Mouse (Mus musculus) forebrain, embryonic 11.5 days (tissue): ENCODE data around the gene Acr. TPM values are rescaled to one million over a fixed set of nuclear protein-coding genes. Genes with fewer than 3 reads are reported as not detected.

Experiments used
- ATAC-seq: fragments of 200-750 bp; cut with Nextera tagmentation; replicated peaks from 2 replicates; pipeline ENCODE4 v1.8.0; 2017; ENCODE audit warnings: moderate TSS enrichment; ENCODE audit not compliant: low FRiP score
- DNase-seq: peaks from one replicate; pipeline ENCODE4 v3.0.0-alpha.2; 2017; ENCODE audit warnings: low spot score
- H3K27ac ChIP-seq: fragments of 300-500 bp; sonication (generic); 2 replicates; pipeline ENCODE4 v1.5.1; 2014; ENCODE audit warnings: low read depth, low read length
- H3K27me3 ChIP-seq: fragments of 300-500 bp; sonication (generic); 2 replicates; pipeline ENCODE4 v1.6.1; 2014; ENCODE audit warnings: mild to moderate bottlenecking, low read length, mixed read lengths; ENCODE audit not compliant: control insufficient read depth, insufficient read depth
- H3K36me3 ChIP-seq: fragments of 300-500 bp; sonication (generic); 2 replicates; pipeline ENCODE4 v1.6.1; 2014; ENCODE audit warnings: mild to moderate bottlenecking, low read length, moderate library complexity, mixed read lengths; ENCODE audit not compliant: control insufficient read depth, insufficient read depth
- H3K4me1 ChIP-seq: fragments of 300-500 bp; sonication (generic); replicated peaks from 2 replicates; pipeline ENCODE4 v1.6.1; 2014; ENCODE audit warnings: low read length, mixed read lengths; ENCODE audit not compliant: control insufficient read depth, insufficient read depth
- H3K4me2 ChIP-seq: fragments of 300-500 bp; sonication (generic); 2 replicates; pipeline ENCODE4 v1.6.1; 2014; ENCODE audit warnings: low read depth, mild to moderate bottlenecking, low read length, moderate library complexity, mixed read lengths; ENCODE audit not compliant: severe bottlenecking
- H3K4me3 ChIP-seq: fragments of 300-500 bp; sonication (generic); 2 replicates; pipeline ENCODE4 v1.5.1; 2014; ENCODE audit warnings: low read depth, low read length
- H3K9ac ChIP-seq: fragments of 300-500 bp; sonication (generic); 2 replicates; pipeline ENCODE4 v1.6.1; 2014; ENCODE audit warnings: low read length
- H3K9me3 ChIP-seq: fragments of 300-500 bp; sonication (generic); 2 replicates; pipeline ENCODE4 v1.6.1; 2016; ENCODE audit warnings: low read length, mixed read lengths; ENCODE audit not compliant: control insufficient read depth
- WGBS: fragments of 180-500 bp; shearing (Covaris S2); extraction: QIAGEN DNeasy Blood & Tissue Kit; methylation state at CpG from one replicate; pipeline ENCODE4 v1.1.7; 2014; 5-methylcytosine and 5-hydroxymethylcytosine counted together
- polyA plus RNA-seq: library from polyadenylated mRNA; unstranded; fragments of >200 nt; fragmentation: Nextera tagmentation; extraction: Ambion mirVana; gene quantifications from 2 replicates; pipeline ENCODE4 v1.2.1, GENCODE M21; 2014

The Acr gene
- polyA plus RNA-seq, 1 experiment from 2014 or later, result 0.84 TPM

DNA sequence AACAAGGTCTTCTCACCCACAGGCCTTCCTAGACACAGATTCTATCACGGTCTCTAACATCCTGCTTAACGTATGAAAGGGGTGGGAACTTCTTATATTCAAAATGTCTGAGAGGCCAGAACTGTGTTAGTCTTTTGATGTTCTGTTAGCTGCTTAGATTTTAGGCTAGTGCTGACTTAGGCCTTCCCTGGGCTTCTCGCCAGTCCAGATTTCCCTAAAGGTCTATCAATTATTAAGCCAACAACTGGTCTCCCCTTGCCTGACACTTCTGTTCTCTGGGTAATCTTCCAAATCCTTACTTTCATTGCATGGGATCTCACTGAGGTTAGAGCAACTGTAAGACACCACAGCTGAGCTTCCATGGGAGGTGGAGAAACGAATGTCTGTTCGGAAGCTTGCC, 21.0 kb downstream of the Acr start:
- 89% methylated on average over 5 of the region's 5 CpGs for WGBS
- H3K9ac ChIP-seq, result no peak overlapping the region
- DNase-seq (no peak), ATAC-seq (no peak)
- H3K4me1 ChIP-seq, result no peaks in the 10 kb centered on the region
- H3K4me2 ChIP-seq, result no peak overlapping the region
- H3K9me3 ChIP-seq, result no peaks in the 10 kb centered on the region
- H3K27ac ChIP-seq, result no peak overlapping the region
- H3K36me3 ChIP-seq, result no peaks in the 10 kb centered on the region
- no peak overlapping the region for H3K4me3 ChIP-seq
- H3K27me3 ChIP-seq, result no peaks in the 10 kb centered on the region

DNA sequence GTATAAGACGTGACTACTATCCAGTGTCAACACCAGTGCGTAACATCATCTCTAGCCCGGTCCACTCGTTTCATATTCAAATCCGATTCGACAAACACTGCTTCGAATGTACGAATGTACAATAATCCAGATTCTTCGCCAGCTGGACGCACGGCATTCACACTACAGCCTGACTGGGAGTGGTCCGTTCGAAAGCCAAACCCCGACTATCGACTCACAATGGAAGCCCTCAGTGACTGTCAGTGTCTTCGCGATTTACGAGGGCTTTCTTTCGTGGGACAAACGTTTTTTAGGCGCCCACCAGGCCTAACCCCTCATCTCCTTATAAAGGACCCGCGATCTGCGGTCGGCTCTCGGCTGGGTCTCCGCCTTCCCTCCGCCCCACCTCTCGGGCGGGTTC, 23.2 kb downstream of the Acr start:
- H3K36me3 ChIP-seq, result no peaks in the 10 kb centered on the region
- H3K27me3 ChIP-seq, result no peaks in the 10 kb centered on the region
- peak overlapping the region; percentile 70 for H3K4me2 ChIP-seq
- no peaks in the 10 kb centered on the region for H3K9me3 ChIP-seq
- no peak for DNase-seq
- no peak; the same call in 1 of the 2 replicates for ATAC-seq
- peak overlapping the region; percentile 62; the same call in 1 of the 2 replicates for H3K27ac ChIP-seq
- H3K4me3 ChIP-seq, result peak overlapping the region; percentile 76
- 3% methylated on average over 30 of the region's 30 CpGs for WGBS
- H3K9ac ChIP-seq, result peak overlapping the region; percentile 71
- H3K4me1 ChIP-seq, result no peaks in the 10 kb centered on the region

DNA sequence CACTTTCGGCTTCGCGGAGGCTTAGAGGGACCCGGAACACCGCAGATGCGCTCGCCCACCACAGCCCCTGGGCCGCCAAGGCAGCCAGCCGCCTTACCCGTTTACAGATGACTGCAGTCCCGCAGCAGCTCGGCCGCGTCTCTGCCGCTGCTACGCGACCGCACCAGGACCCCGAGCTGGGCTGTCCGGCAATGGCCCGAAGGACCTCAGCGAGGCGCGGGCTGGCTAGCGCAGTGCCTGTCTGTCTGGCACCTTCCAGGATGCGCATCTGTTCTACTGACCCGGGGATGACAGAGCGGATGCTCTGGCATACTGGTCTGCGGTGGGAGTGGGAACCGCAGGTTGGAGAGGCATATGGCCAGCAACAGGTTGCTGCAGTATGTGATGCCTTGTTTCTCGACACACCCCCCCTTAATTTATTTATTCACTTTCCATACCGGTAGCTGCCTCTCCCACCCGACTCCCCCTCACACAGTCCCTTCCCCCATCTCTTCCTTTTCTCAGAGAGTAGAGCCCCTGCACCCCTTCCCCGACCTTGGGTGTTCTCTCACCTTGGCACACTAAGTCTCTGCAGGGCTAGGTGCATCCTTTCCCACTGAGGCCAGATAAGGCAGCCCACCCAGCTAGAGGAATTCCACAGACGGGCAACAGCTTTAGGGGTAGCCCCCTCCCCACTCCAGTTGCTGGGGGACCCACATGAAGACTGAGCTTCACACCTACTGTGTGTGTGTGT, 23.8 kb downstream of the Acr start, which contains the start of gene Rabl2:
Rabl2 (minus strand) TSS at position 201 of the 733 bp plus-strand sequence.
- peak; percentile 96 for ATAC-seq
- Histone ChIP-seq H3K36me3 (no peaks in the 10 kb centered on the region), H3K27ac (peak within 1 kb of the TSS; percentile 62), H3K9me3 (no peaks in the 10 kb centered on the region), H3K4me3 (peak within 1 kb of the TSS; percentile 76), H3K9ac (peak within 1 kb of the TSS; percentile 71), H3K4me1 (no peaks in the 10 kb centered on the region), H3K4me2 (peak within 1 kb of the TSS; percentile 70), H3K27me3 (no peaks in the 10 kb centered on the region)
- WGBS, result under 1% methylated on average over 35 of the region's 35 CpGs
- DNase-seq, result peak; percentile 96

DNA sequence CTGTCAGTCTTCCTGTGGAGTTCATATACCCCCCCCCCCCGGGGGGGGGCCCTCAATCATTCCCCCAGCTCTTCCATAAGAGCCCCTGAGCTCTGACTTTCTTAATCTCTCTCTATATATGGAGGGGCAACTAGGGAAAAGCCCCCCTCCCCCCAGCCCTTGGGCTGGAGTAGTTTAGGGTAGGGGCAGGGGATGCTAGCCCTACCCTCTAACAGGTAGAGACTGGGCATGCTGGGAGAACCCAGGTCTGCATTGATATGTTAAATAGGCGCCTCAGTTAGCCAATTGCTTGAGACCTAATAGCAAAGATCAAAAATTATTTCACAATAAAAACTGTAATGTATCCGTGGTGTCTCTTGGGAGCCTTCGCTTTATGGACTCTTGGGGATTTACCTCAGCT, 24.4 kb downstream of the Acr start:
- H3K4me1 ChIP-seq, result no peaks in the 10 kb centered on the region

DNA sequence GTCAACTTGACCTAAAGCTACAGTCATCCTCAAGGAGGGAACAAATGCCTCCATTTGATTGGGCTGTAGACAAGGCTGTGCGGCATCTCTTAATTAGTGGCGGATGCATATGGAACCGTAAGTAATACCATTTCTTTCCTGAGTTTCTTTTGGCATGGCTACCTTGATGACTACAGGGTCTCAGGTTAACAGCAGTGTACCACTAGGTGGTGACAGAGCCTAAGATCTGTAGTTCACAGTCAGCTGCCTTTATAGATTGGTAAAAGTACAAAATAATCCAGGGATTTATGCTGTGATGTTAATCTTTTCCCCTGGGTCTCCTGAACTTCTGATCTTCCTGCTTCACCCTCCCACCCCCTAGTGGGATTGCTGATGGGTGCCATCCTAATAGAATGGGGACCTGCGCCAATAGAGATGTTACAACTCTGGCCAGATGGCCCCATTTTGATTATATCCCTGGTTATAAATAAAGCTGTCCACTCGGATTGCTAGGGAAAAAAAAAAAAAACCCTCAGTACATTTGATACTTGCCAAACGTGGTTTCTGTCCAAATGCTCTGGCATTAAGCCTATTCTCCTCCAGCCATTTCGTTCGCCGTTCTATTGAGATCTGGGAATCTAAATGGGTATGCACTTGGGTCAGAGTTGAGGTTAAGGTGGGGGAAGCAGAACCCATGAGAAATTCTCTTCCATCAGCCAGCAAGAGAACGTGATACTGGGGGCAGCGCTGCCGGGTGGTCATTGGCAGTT, 37.9 kb downstream of the Acr start:
- Histone ChIP-seq H3K4me1 (no peaks in the 10 kb centered on the region), H3K4me3 (no peak overlapping the region), H3K36me3 (no peaks in the 10 kb centered on the region), H3K9me3 (no peaks in the 10 kb centered on the region), H3K27me3 (no peaks in the 10 kb centered on the region), H3K9ac (no peak overlapping the region), H3K4me2 (no peak overlapping the region), H3K27ac (no peak overlapping the region)
- ATAC-seq (no peak), DNase-seq (peak; percentile 18)
- 86% methylated on average over 12 of the region's 12 CpGs for WGBS

More for the DNA sequence above, 24.4 kb downstream of the Acr start:
- H3K27me3 ChIP-seq, result no peaks in the 10 kb centered on the region
- H3K27ac ChIP-seq, result no peak overlapping the region
- H3K4me3 ChIP-seq, result peak overlapping the region; percentile 76; the same call in 1 of the 2 replicates
- H3K9me3 ChIP-seq, result no peaks in the 10 kb centered on the region
- no peaks in the 10 kb centered on the region for H3K36me3 ChIP-seq
- DNase-seq (no peak), ATAC-seq (peak; percentile 36)
- H3K9ac ChIP-seq, result no peak overlapping the region
- peak overlapping the region; percentile 70 for H3K4me2 ChIP-seq
- WGBS, result 45% methylated on average over 4 of the region's 4 CpGs

DNA sequence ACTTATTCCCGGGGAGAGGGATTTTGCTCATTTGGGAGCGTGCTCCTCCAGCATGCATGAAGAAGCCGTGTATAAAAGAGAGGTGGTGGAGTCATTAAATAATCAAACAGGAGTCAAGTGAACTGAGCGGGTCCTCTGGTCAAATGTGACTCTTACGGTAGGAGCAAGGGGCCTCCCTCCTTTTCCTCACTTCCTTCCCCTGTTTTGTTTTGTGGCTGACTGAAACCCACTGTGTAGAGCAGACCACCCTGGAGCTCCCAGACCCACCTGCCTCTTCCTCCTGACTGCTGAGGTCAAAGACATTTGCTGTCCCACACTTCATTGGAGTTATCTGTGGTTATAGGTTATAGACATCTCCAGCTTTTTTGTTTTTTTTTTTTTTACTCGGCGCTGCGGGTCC, 39.4 kb downstream of the Acr start:
- Histone ChIP-seq H3K36me3 (no peaks in the 10 kb centered on the region), H3K9ac (no peak overlapping the region), H3K27ac (no peak overlapping the region), H3K9me3 (no peaks in the 10 kb centered on the region), H3K27me3 (no peaks in the 10 kb centered on the region), H3K4me3 (no peak overlapping the region), H3K4me1 (no peaks in the 10 kb centered on the region), H3K4me2 (no peak overlapping the region)
- whole genome bisulfite sequencing, result 86% methylated on average over 8 of the region's 8 CpGs
- ATAC-seq, result no peak
- peak; percentile 11 for DNase-seq

DNA sequence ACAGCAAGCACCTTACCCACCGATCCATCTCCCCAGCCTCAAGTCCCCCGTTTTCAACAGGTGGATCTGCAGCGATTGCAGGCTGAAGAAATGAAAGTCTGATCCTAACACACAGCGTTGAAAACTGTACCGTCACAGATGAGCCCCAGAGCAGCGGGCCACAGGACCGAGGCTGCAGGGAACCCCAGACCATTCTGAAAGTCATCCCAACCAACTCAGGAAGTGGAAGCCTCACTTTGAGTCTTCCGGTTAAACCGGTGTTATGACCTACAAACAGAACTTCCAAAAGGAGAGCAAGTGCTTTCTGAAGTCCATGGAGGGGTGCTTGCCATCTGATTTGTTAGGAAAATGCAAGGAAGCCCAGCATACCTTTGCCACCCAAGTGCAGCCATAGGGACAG, 39.8 kb downstream of the Acr start:
- no peaks in the 10 kb centered on the region for H3K4me1 ChIP-seq
- peak; percentile 18 for DNase-seq
- H3K9me3 ChIP-seq, result no peaks in the 10 kb centered on the region
- no peak overlapping the region for H3K27ac ChIP-seq
- H3K36me3 ChIP-seq, result no peaks in the 10 kb centered on the region
- H3K9ac ChIP-seq, result no peak overlapping the region
- H3K4me2 ChIP-seq, result no peak overlapping the region
- no peak for ATAC-seq
- H3K27me3 ChIP-seq, result no peaks in the 10 kb centered on the region
- no peak overlapping the region for H3K4me3 ChIP-seq
- WGBS, result 91% methylated on average over 9 of the region's 9 CpGs

DNA sequence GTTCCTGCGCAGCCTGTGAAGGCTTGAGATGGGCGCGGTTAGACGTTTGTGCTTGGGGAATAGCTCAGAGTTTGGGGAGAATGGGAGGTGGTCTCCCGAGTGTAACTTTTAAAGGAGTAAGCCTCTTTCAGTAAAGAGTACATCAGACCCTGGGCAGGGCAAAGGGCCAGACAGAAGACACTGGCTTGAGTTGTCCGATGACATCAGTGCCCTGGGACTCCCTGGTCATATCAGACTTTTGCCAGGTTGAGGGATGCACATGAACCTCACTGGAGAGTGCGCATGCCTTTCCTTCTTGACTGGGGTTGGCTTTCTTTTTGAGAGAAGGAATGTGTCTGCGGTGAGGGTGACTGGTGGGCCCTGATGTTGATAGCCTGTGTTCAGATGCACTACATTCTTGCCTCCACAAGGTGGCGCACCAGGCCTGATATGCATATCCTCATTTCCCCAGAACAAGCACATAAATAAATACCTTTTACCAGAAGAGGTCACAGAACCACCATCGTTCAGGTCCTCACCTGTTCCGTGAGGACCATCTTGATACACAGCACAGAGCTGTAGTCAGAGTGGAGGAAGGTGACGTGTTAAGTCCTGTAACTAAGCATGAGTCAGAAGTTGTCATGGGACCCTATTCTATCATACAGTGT, 54.3 kb downstream of the Acr start:
- no peak overlapping the region for H3K27ac ChIP-seq
- H3K27me3 ChIP-seq, result no peaks in the 10 kb centered on the region
- H3K4me2 ChIP-seq, result no peak overlapping the region
- no peaks in the 10 kb centered on the region for H3K36me3 ChIP-seq
- H3K9me3 ChIP-seq, result no peaks in the 10 kb centered on the region
- H3K9ac ChIP-seq, result no peak overlapping the region
- H3K4me3 ChIP-seq, result no peak overlapping the region
- H3K4me1 ChIP-seq, result no peaks in the 10 kb centered on the region
- ATAC-seq (peak; percentile 51; the same call in 1 of the 2 replicates), DNase-seq (peak; percentile 81)
- WGBS, result 79% methylated on average over 12 of the region's 12 CpGs
